ENCODE assay signal across 21 mouse cellular contexts in the genomic region with DNA sequence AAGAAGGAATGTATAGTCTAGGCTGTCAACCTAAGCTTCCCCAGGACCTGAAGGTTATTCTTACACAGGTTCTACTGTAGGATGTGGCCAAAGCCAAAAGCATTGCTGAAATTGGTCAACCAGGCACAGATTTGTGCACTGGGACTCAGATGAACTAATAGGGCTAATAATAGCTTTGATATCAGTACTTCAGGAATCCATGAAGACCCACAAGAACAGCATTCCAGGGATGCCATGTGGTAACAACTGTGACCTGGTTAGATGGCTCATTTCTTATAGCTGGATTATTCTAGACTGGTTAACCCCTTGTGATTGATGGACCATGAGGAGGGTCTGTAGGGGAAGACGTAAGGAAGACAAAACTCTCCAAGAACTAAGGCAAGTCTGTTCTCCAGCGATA.
DNase-seq lines count a peak whose midpoint lies in the region; ATAC-seq lines count a peak whose summit lies in the region.
"Had no signal": no experiment of that assay in that cellular context is flagged by ENCODE, and none has a peak within 500 bp of the region (broad histone marks: within the 10 kb centered on the region; RNA-seq: fewer than 3 reads in every experiment).

No protein-coding gene starts in this region.

- peak overlapping the region; percentile 58 for H3K27ac ChIP-seq in heart, embryonic 13.5 days (replicated peaks)
- H3K27ac ChIP-seq in heart, embryonic 15.5 days: peak overlapping the region; percentile 46
- H3K27ac ChIP-seq: embryonic facial prominence, embryonic 10.5 days; forebrain, embryonic 13.5 days; hindbrain, embryonic 10.5 days; hindbrain, embryonic 14.5 days; intestine, embryonic 15.5 days had no signal

- H3K9me3 ChIP-seq in heart, embryonic 13.5 days: no peaks in the 10 kb centered on the region
- H3K9me3 ChIP-seq in heart, embryonic 15.5 days (replicated peaks): no peaks in the 10 kb centered on the region
- H3K9me3 ChIP-seq: embryonic facial prominence, embryonic 10.5 days; forebrain, embryonic 13.5 days; hindbrain, embryonic 10.5 days; intestine, embryonic 15.5 days had no signal

- H3K4me1 ChIP-seq in heart, embryonic 13.5 days: peaks cover 12% of the 10 kb centered on the region
- H3K4me1 ChIP-seq in heart, embryonic 15.5 days (replicated peaks): no peaks in the 10 kb centered on the region
- H3K4me1 ChIP-seq: embryonic facial prominence, embryonic 10.5 days; forebrain, embryonic 13.5 days; hindbrain, embryonic 10.5 days; intestine, embryonic 15.5 days had no signal

- H3K4me2 ChIP-seq in heart, embryonic 13.5 days: no peak overlapping the region
- no peak overlapping the region for H3K4me2 ChIP-seq in heart, embryonic 15.5 days
- H3K4me2 ChIP-seq: forebrain, embryonic 13.5 days; hindbrain, embryonic 14.5 days; intestine, embryonic 15.5 days had no signal

- intact Hi-C loops in heart, postnatal 25 days (cut with DNase I): no loop called here

- ATAC-seq in heart, embryonic 13.5 days (ENCODE audit: extremely low read depth, insufficient number of reproducible peaks, low FRiP score, low TSS enrichment): no peak
- ATAC-seq in heart, embryonic 15.5 days (replicated peaks; ENCODE audit: insufficient number of reproducible peaks, insufficient read depth, low FRiP score, low read depth): peak; percentile 58; the same call in 1 of the 2 replicates
- ATAC-seq: forebrain, embryonic 13.5 days; forebrain, postnatal 0 days; intestine, embryonic 15.5 days had no signal

- no peak overlapping the region for H3K4me3 ChIP-seq in heart, embryonic 13.5 days
- no peak overlapping the region for H3K4me3 ChIP-seq in heart, embryonic 15.5 days
- H3K4me3 ChIP-seq: embryonic facial prominence, embryonic 10.5 days; forebrain, embryonic 13.5 days; hindbrain, embryonic 10.5 days; intestine, embryonic 15.5 days had no signal

- 72% methylated on average over 2 of the region's 2 CpGs for WGBS in heart, embryonic 13.5 days
- WGBS in heart, embryonic 15.5 days: 77% methylated on average over 2 of the region's 2 CpGs

- no peaks in the 10 kb centered on the region for H3K36me3 ChIP-seq in heart, embryonic 13.5 days
- no peaks in the 10 kb centered on the region for H3K36me3 ChIP-seq in heart, embryonic 15.5 days
- H3K36me3 ChIP-seq: embryonic facial prominence, embryonic 10.5 days; hindbrain, embryonic 10.5 days; intestine, embryonic 15.5 days had no signal

- H3K27me3 ChIP-seq in heart, embryonic 13.5 days (replicated peaks): no peaks in the 10 kb centered on the region
- H3K27me3 ChIP-seq in heart, embryonic 15.5 days: no peaks in the 10 kb centered on the region
- H3K27me3 ChIP-seq: CH12.LX; forebrain, embryonic 13.5 days; intestine, embryonic 15.5 days had no signal

- DNase-seq in heart, adult 18-20 months: peak; percentile 4 to 12
- no peak for DNase-seq in heart, postnatal 25 days (ENCODE audit: low spot score)
- no peak for DNase-seq in heart, postnatal 4 days
- peak; percentile 8 for DNase-seq in mesoderm, embryonic 11.5 days (ENCODE audit: low read depth, low spot score)
- no peak for DNase-seq in thymus, postnatal 25 days
- DNase-seq in layer of hippocampus, adult 11-12 months (ENCODE audit: low spot score): no peak
- DNase-seq: adrenal gland, postnatal 10 days; cerebellum, adult 11-12 months; cerebellum, adult 9-10 months; cerebellum, postnatal 25 days; forebrain, postnatal 0 days; gastrocnemius, postnatal 14 days; kidney, adult 18-20 months had no signal

- no peak overlapping the region for H3K9ac ChIP-seq in heart, embryonic 13.5 days
- H3K9ac ChIP-seq in heart, embryonic 15.5 days: no peak overlapping the region
- H3K9ac ChIP-seq: forebrain, embryonic 13.5 days; forebrain, postnatal 0 days; hindbrain, embryonic 14.5 days; intestine, embryonic 15.5 days had no signal

Comparison
In these comparisons a context has a peak if more than half of its experiments do, and no peak if none do; other contexts are left out.
1. DNase-seq: peak in heart, adult 18-20 months (2 of 2) and mesoderm, embryonic 11.5 days (single experiment); none in heart, postnatal 25 days (single experiment), heart, postnatal 4 days (single experiment), thymus, postnatal 25 days (single experiment) and layer of hippocampus, adult 11-12 months (single experiment).